Mouse (Mus musculus) ES-Bruce4 (cell line): ENCODE measurements at regions not wholly inside any gene's neighbourhood (a gene's known extent, or its start where the extent isn't known, plus 50 kb on each side); places are given as distances from the start of the nearest gene placed in this dataset.

Experiments used
- CTCF ChIP-seq: IDR thresholded peaks from one replicate; pipeline ENCODE4 v1.8.1; 2011; ENCODE audit warnings: low read depth, low read length
- POLR2A ChIP-seq: IDR thresholded peaks from one replicate; pipeline ENCODE4 v1.8.1; 2011; ENCODE audit warnings: low read length; ENCODE audit not compliant: insufficient read depth

DNA sequence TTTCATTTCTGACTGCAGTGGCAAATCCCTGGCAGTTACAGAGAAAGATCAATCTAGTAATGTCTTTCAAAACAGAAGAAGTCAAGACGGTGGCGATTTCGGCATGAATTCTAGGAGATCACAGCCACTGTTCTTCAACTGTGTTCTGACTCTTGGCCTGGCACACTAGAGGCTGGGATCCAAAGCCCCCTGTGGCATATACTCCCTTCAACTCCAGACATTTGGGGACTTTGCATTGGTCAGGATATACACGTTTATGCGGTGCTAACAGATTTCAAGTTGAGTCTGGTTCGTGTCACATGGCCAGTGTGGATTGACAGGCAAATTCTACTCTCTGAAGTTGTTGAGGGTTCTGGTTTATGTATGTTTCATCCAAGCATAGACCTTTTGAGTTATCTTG lies 130.3 kb downstream of the Kdr start:
- TF ChIP-seq CTCF = no peak
- TF ChIP-seq POLR2A = no peak
